Mouse (Mus musculus): ENCODE data around the gene Myod1.

The Myod1 gene

GRCm38 (mm10) chr7:46417467-46417866 lies 41.2 kb downstream of the Myod1 start:
- DNase-seq, result no peak

- DNase-seq, result no peak
Measured at GRCm38 (mm10) chr7:46418102-46418622, 41.9 kb downstream of the Myod1 start.

- no peak for DNase-seq
Measured at GRCm38 (mm10) chr7:46421535-46421934, 45.3 kb downstream of the Myod1 start.

GRCm38 (mm10) chr7:46422052-46422763 lies 45.9 kb downstream of the Myod1 start:
- DNase-seq, result no peak

- peak; percentile 43 to 58 for DNase-seq
Measured at GRCm38 (mm10) chr7:46422764-46423412, 46.6 kb downstream of the Myod1 start.

GRCm38 (mm10) chr7:46423951-46424350 lies 47.7 kb downstream of the Myod1 start:
- DNase-seq, result no peak

- DNase-seq, result no peak
Measured at GRCm38 (mm10) chr7:46425012-46425411, 48.7 kb downstream of the Myod1 start.

Measured in lung, postnatal 4 days (tissue).